Mouse (Mus musculus) adipose tissue, adult 10 weeks (tissue): Measurements from ENCODE around the gene B4galt3. TPM values are rescaled to one million over a fixed set of nuclear protein-coding genes. Genes with fewer than 3 reads are reported as not detected.

ENCODE experiments used
- polyA plus RNA-seq: library from polyadenylated mRNA; stranded (reverse); fragments of 350-450 nt; fragmentation: Illumina TruSeq; extraction: RNeasy Lipid Tissue Mini Kit (QIAGEN cat#74804); gene quantifications from one replicate; pipeline ENCODE4 v1.2.3, GENCODE M21; 2014; ENCODE audit warnings: low read depth, low replicate concordance

Gene B4galt3
- 40.5 TPM for polyA plus RNA-seq

DNA sequence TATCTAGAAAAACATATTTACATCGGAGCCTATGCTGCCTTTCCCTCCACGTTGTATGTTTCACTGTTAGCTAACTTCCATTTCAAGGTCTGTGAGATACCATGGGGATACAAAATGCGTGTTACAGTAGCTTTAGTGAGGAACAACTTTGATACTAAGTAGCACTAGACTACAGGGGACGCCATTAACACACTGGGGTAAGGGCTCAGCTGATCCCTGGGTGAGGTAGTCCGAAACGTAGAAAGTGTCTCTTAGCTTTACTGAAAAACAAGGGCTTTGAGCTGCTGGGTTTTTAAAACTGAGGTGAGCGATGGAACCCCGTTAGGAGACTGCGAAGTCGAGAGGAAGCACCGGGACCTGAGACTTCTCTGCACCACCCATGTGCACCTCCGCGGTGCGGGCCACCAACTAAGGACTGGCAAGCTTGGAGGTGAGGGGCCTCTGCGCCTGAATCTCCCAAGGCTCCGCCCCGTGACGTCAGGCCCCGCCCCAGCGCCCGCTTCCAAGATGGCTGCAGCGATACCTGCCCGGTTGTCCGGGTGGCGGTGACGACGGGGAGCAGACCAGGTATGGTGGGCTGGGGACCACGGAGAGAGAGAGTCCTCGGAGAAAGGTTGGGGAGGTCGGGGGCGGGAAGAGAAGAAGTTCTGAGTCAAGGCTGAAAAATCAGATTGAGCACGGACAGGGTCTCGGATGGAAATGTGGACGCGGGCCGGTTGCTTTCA is at the start of gene B4galt3:
TSS of gene B4galt3 (plus strand) at position 481 of the 725 bp plus-strand sequence.

GRCm38 (mm10) chr1:171222238-171223155 is 47.6 kb upstream of the B4galt3 start, which contains the start of gene Tomm40l:
Tomm40l (minus strand) TSS chr1:171222514.

GRCm38 (mm10) chr1:171224857-171225256 is 45.3 kb upstream of the B4galt3 start, which contains the start of gene Apoa2:
Apoa2 (plus strand) TSS chr1:171225054.

GRCm38 (mm10) chr1:171234126-171234525 is 36.0 kb upstream of the B4galt3 start, which contains the start of gene Fcer1g:
Fcer1g (minus strand) TSS chr1:171234365.

DNA sequence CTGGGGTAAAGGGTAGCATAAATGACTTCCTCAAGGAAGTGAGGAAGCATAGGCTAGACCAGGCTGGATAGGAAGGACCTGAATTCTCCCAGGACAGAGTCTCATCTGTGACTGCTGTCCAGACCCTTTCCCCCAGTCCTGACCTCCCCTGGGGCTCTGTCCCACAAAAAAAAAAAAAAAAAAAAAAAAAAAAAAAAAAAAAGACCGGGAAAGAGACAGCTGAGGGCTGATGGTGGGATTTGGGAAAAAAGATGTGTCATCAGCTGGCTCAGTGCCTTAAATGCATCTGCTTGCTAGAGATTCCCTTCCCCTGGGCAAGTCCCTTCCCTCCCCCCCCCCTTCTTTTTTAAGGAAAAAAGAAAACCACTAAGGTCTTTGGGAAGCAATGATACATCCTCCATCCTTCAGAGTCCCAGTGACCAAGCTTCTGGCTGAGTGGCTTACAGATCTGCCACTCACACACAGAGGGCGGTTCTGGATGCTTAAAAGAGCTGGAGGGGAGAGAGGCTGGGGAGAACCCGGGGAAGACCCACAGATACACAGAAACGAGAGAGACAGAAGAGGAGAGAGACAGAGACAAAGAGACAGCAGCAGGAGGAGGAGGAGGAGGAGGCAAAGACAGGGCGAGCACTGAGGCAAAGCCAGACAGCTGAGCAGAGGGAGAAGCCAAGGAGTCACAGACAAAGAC is 20.1 kb upstream of the B4galt3 start, which contains the start of gene Adamts4:
TSS of gene Adamts4 (plus strand) at position 509 of the 688 bp plus-strand sequence.

GRCm38 (mm10) chr1:171250680-171251593 is 19.2 kb upstream of the B4galt3 start, which contains the start of gene Ndufs2:
Ndufs2 (minus strand) TSS chr1:171251388.

DNA sequence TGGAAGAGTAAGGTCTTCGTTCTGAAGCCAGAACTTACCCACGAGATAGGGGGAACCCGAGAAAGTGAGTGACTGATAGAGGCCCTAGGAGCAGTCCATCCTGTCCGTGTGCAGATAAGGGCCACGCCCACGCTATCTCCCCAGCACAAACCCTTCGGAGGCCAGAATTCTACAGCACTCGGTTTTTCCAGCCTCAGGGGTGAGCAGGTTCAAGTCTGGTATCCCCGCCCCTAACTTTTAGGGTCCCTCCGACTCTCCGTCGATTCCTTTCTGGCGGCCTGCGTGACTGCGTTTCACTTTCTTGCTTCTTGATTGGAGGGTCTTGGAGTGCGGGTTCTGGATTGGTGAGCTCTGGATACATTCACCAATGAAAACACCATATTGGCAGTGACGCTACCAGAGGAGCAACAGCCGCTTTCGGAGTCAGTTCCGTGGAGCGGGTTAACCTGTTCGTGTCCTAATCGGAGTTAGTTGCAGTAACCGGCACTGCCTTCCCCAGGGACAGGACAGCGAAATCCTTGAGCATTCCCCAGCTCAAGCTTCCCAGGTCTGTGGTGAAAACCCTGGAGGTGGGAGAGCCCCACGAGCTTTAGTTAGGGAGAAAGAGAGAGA is 10.9 kb downstream of the B4galt3 start, which contains the start of gene Ppox:
TSS of gene Ppox (minus strand) at position 271 of the 612 bp plus-strand sequence.

DNA sequence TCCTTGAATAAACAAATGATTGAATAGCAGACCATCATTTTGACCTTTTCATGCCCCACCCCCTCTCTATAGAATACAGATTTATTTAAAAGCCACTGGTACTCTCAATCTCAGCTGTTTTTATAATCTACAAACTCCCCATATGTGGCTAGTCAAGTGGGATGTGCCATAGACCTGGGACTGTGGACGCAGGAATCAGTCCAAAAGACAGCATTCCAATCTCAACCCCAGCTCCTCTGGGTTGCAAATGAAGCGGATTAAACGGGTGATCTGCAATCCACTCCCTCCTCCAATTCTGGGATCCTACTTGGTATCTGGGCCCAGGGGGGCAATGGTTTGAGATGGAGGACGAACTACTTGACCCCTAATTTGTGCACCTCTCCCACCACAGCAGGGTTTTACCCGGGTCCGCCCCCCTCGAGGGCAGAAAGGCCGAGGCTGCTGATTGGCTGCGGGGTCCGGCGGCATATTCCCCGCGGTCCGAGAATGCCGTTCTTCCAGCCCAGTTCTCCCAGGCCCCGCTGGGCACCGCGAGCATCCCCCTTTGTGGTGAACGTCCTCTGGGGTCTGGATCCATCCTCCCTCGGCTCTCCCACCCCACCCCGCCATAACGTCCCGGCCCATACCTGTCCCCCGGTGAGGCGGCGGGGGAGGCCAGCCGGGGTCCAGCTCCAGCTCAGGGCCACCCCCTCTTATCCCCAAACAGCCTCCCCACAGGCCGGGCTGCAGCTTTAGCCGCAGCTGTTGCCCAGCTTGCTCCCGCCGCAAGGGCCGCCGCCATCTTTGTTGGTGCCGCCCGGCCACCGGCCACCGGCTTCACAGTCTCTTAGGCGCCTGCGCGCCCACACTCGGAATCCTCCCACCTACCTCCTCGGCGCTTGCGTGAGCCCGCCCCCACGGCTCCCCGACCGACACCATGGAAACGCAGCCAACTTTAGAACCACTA is 17.3 kb downstream of the B4galt3 start, which contains the start of gene Usp21:
TSS of gene Usp21 (minus strand) at position 856 of the 946 bp plus-strand sequence.

DNA sequence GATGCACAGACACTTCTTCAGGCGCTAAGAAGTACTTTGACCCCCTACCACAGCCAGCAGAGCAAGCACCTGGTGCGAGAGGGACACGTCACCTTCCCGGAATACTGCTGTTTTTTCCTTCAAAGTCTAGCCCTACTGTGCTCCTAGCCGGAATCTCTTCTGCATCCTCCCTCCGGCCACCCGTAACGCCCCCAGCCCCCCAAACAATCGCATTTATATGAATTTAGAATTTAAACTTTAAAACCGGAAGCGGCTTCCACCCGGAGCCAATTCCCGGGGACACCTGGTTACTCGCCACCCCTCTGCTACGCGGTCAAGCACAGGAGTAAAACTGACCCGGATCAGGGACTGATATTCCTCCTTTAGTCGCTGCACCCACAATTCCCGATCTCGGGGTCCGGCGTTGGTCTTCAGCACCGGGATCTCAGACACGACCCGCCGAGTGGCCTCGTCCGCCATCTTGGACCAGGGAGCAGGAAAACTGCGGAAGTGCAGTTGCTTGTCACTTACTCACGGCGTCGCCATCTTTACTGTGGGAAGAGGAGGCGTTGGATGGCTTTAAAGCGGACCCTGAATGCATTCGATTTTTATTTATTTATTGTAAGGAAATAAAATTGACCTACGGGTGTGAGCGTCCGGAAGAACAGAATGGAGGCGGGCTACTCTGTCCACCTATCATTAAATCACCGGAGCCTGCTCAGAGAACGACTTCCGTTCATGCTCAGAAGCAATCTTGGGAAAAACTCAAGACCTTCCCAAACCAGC is 24.4 kb downstream of the B4galt3 start, which contains the start of gene Ufc1:
TSS of gene Ufc1 (minus strand) at position 727 of the 765 bp plus-strand sequence.

Other genes with a start within 250 kb of the B4galt3 start
- gene Fcgr3, start 205.4 kb upstream of the B4galt3 start, polyA plus RNA-seq = 42.1 TPM
- 23.4 TPM for gene Cfap126, start 156.4 kb upstream of the B4galt3 start, polyA plus RNA-seq
- 135 TPM for gene Sdhc, start 119.7 kb upstream of the B4galt3 start, polyA plus RNA-seq
- gene Mpz, start 119.6 kb upstream of the B4galt3 start, polyA plus RNA-seq = 1.9 TPM
- gene Pcp4l1, start 74.1 kb upstream of the B4galt3 start, polyA plus RNA-seq = 16.3 TPM
- not detected for gene Nr1i3, start 56.4 kb upstream of the B4galt3 start, polyA plus RNA-seq
- 23.7 TPM for gene Tomm40l, start 47.8 kb upstream of the B4galt3 start, polyA plus RNA-seq
- 1.1 TPM for gene Apoa2, start 45.3 kb upstream of the B4galt3 start, polyA plus RNA-seq
- gene Fcer1g, start 36.0 kb upstream of the B4galt3 start, polyA plus RNA-seq = 58.9 TPM
- 1.8 TPM for gene Adamts4, start 19.9 kb upstream of the B4galt3 start, polyA plus RNA-seq
- 176 TPM for gene Ndufs2, start 18.9 kb upstream of the B4galt3 start, polyA plus RNA-seq
- 43.4 TPM for gene Ppox, start 10.9 kb downstream of the B4galt3 start, polyA plus RNA-seq
- gene Usp21, start 17.7 kb downstream of the B4galt3 start, polyA plus RNA-seq = 28.1 TPM
- gene Ufc1, start 24.7 kb downstream of the B4galt3 start, polyA plus RNA-seq = 139 TPM
- 39.7 TPM for gene Dedd, start 58.8 kb downstream of the B4galt3 start, polyA plus RNA-seq
- gene Nit1, start 75.3 kb downstream of the B4galt3 start, polyA plus RNA-seq = 95.7 TPM
- 72.2 TPM for gene Pfdn2, start 75.3 kb downstream of the B4galt3 start, polyA plus RNA-seq
- 5.5 TPM for gene Klhdc9, start 90.5 kb downstream of the B4galt3 start, polyA plus RNA-seq
- gene Nectin4, start 99.8 kb downstream of the B4galt3 start, polyA plus RNA-seq = 27.6 TPM
- 6.5 TPM for gene Arhgap30, start 118.6 kb downstream of the B4galt3 start, polyA plus RNA-seq
- 59.3 TPM for gene Usf1, start 141.0 kb downstream of the B4galt3 start, polyA plus RNA-seq
- 9.5 TPM for gene Tstd1, start 148.5 kb downstream of the B4galt3 start, polyA plus RNA-seq
- 71.7 TPM for gene F11r, start 167.2 kb downstream of the B4galt3 start, polyA plus RNA-seq
- 4.8 TPM for gene Alyref2, start 233.2 kb downstream of the B4galt3 start, polyA plus RNA-seq